Mouse (Mus musculus): ENCODE measurements at regions not wholly inside any gene's neighbourhood (a gene's known extent, or its start where the extent isn't known, plus 50 kb on each side); places are given as distances from the start of the nearest gene placed in this dataset.

DNA sequence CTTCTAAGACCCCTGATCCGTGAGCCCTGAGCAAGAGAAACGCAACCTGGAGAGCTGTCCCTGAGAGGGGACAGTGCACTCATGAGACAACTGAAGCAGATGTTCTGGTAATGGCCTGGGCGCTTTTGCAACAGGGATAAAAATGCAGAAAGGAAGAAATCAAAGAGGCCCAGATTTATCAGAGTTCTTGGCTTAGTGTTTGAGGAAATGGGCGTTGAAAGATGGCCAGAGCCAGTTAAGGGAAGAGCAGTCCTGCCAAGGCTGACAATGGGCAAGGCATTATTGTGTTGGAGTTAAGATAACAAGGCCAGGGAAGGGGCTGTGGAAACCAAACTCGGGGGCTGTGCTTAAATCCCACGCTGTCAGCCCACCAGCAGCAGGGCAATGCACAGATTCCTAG, 130.6 kb downstream of the Katnal1 start:
- TF ChIP-seq CTCF (IDR thresholded peaks at IDR 0.05; ENCODE audit: low read depth, low read length) = no peak
- no peak for TF ChIP-seq EP300 (IDR thresholded peaks at IDR 0.05; ENCODE audit: insufficient read depth, low read depth, low read length)

Data from ES-Bruce4 (cell line).